Mouse (Mus musculus): ENCODE measurements at regions not wholly inside any gene's neighbourhood (a gene's known extent, or its start where the extent isn't known, plus 50 kb on each side); places are given as distances from the start of the nearest gene placed in this dataset.
A peak's percentile ranks its signal among the peaks of the same experiment; 100 is the strongest.

DNA sequence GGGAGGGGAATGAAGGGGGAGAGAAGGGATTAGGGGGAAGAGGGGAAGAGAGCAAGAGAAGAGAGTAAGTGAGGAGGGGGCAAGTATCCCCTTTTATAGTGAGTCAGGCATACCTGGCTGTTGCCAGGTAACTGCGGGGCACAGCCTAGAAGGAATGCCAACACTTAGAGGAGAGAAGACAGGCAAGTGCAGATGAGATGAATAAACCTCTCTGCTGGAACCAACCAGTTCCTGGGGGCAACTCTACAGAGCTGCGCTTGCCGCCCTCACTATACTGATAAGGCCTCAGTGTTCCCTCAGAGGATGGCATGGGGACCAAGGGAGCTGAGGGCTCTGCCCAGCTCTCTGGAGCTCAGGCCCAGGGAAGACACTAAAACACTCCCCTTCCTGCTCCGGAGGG is 192.2 kb downstream of the Opa1 start:
- H3K27ac ChIP-seq (ENCODE audit: low read length): no peak overlapping the region
- no peak overlapping the region for H3K4me2 ChIP-seq (replicated peaks; ENCODE audit: low read depth, low read length)
- no peaks in the 10 kb centered on the region for H3K9me3 ChIP-seq (ENCODE audit: low read length)
- H3K4me1 ChIP-seq (ENCODE audit: insufficient read depth, low read depth, low read length): no peaks in the 10 kb centered on the region
- no peak for TF ChIP-seq CTCF (IDR thresholded peaks at IDR 0.05)
- TF ChIP-seq EP300 (IDR thresholded peaks at IDR 0.05): no peak
- H3K4me3 ChIP-seq (ENCODE audit: low read depth, low read length): no peak overlapping the region
- ATAC-seq (no peak), DNase-seq (ENCODE audit: low spot score) (no peak)
- no peaks in the 10 kb centered on the region for H3K36me3 ChIP-seq (ENCODE audit: insufficient read depth, low read length)
- H3K27me3 ChIP-seq (replicated peaks; ENCODE audit: insufficient read depth, low read length): no peaks in the 10 kb centered on the region
- WGBS: 31% methylated on average over 4 of the region's 4 CpGs
- H3K9ac ChIP-seq (replicated peaks; ENCODE audit: low read depth): no peak overlapping the region

DNA sequence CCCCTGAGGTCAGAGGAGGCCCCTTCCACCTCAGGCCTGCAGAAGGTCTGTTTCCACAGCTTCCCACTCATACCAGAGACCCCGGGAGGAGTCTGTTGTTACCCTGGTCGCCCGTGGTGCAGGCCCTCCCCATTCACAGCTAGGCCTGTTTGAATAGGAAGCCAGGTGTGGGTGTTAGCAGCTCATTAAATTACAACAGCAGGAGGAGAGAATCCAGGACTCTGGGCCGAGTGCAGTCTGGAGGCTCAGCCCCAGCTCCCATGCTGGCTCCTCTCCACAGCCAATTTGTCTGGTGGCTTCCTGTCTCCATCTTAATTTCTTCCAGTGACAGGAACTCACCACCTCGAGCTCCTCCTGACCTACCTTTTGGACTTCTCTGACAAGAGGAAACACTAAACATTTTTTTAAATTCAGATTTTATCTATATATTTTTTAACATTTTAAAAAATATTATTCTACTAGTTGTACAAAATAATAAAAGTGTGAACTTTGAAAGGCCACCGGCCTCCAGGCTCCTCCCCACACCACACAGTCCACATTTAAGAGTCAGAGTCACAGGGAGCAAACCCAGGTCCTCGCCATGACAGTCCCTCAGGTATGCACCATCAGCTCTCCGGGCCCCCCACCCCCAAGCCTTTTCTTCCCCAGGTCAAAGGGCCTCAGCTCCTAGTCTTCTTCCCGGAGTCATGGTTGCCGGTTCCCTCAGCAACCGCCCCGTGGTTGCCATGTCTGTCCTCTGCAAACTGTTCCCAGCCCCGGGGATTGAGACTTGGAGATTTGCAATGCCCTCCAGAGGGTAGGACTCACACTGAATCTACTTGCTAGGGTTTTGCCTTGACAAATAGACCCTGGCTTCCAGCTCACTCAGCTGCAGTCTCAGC is 192.8 kb downstream of the Opa1 start:
- no peaks in the 10 kb centered on the region for H3K27me3 ChIP-seq (replicated peaks; ENCODE audit: insufficient read depth, low read length)
- TF ChIP-seq EP300 (IDR thresholded peaks at IDR 0.05): no peak
- TF ChIP-seq CTCF (IDR thresholded peaks at IDR 0.05): no peak
- ATAC-seq: no peak
- H3K9ac ChIP-seq (replicated peaks; ENCODE audit: low read depth): no peak overlapping the region
- H3K36me3 ChIP-seq (ENCODE audit: insufficient read depth, low read length): no peaks in the 10 kb centered on the region
- WGBS: 47% methylated on average over 13 of the region's 13 CpGs
- H3K4me3 ChIP-seq (ENCODE audit: low read depth, low read length): no peak overlapping the region
- no peaks in the 10 kb centered on the region for H3K4me1 ChIP-seq (ENCODE audit: insufficient read depth, low read depth, low read length)
- H3K27ac ChIP-seq (ENCODE audit: low read length): no peak overlapping the region
- no peak overlapping the region for H3K4me2 ChIP-seq (replicated peaks; ENCODE audit: low read depth, low read length)
- no peak for DNase-seq (ENCODE audit: low spot score)
- no peaks in the 10 kb centered on the region for H3K9me3 ChIP-seq (ENCODE audit: low read length)

DNA sequence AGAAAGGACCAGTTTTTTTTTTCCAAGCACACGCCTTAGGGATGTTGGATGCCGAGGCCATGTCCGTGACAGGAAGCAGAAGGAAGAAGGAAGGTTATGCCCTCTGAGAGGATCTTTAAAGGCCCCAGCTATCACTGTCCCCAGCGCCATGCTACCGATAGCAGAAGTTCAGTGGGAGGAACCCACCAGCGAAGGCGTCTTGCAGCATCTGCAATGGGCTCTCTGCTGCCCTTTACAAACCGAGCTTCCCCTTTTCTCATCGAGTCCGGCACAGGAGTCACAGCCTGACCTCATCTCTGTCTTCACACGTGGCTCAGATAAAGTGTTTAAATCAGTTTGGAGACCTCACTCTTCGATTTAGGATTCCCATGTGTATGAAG is 193.5 kb downstream of the Opa1 start:
- H3K4me2 ChIP-seq (replicated peaks; ENCODE audit: low read depth, low read length): no peak overlapping the region
- no peaks in the 10 kb centered on the region for H3K9me3 ChIP-seq (ENCODE audit: low read length)
- no peak overlapping the region for H3K4me3 ChIP-seq (ENCODE audit: low read depth, low read length)
- DNase-seq (ENCODE audit: low spot score) (no peak), ATAC-seq (no peak)
- no peak for TF ChIP-seq CTCF (IDR thresholded peaks at IDR 0.05)
- TF ChIP-seq EP300 (IDR thresholded peaks at IDR 0.05): no peak
- no peak overlapping the region for H3K9ac ChIP-seq (replicated peaks; ENCODE audit: low read depth)
- H3K27ac ChIP-seq (ENCODE audit: low read length): no peak overlapping the region
- no peaks in the 10 kb centered on the region for H3K27me3 ChIP-seq (replicated peaks; ENCODE audit: insufficient read depth, low read length)
- no peaks in the 10 kb centered on the region for H3K36me3 ChIP-seq (ENCODE audit: insufficient read depth, low read length)
- WGBS: 59% methylated on average over 12 of the region's 12 CpGs
- no peaks in the 10 kb centered on the region for H3K4me1 ChIP-seq (ENCODE audit: insufficient read depth, low read depth, low read length)

DNA sequence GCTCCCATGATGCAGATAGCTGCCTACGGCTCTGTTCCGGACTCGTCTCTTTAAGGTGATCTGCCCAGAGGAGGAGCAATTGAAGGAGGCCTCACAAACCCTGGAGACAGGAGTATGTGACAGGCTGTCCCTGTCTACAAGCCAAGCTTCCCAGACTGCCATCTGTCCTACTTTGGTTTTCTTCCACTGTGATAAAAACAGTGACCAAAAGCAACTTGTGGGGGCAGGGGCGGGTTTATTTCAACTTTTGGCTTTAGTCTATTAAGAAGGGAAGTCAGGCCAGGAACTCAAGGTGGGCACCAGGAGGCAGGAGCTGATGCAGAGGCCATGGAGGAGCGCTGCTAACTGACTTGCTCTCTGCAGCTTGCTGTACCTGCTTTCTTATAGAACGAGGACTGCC is 193.9 kb downstream of the Opa1 start:
- Histone ChIP-seq H3K4me1 (ENCODE audit: insufficient read depth, low read depth, low read length) (no peaks in the 10 kb centered on the region), H3K9me3 (ENCODE audit: low read length) (no peaks in the 10 kb centered on the region), H3K27ac (ENCODE audit: low read length) (no peak overlapping the region), H3K4me3 (ENCODE audit: low read depth, low read length) (no peak overlapping the region), H3K4me2 (replicated peaks; ENCODE audit: low read depth, low read length) (no peak overlapping the region), H3K27me3 (replicated peaks; ENCODE audit: insufficient read depth, low read length) (no peaks in the 10 kb centered on the region), H3K36me3 (ENCODE audit: insufficient read depth, low read length) (no peaks in the 10 kb centered on the region), H3K9ac (replicated peaks; ENCODE audit: low read depth) (no peak overlapping the region)
- DNase-seq (ENCODE audit: low spot score) (no peak), ATAC-seq (no peak)
- 88% methylated on average over 6 of the region's 6 CpGs for WGBS
- TF ChIP-seq CTCF (IDR thresholded peaks at IDR 0.05) (no peak), EP300 (IDR thresholded peaks at IDR 0.05) (no peak)

DNA sequence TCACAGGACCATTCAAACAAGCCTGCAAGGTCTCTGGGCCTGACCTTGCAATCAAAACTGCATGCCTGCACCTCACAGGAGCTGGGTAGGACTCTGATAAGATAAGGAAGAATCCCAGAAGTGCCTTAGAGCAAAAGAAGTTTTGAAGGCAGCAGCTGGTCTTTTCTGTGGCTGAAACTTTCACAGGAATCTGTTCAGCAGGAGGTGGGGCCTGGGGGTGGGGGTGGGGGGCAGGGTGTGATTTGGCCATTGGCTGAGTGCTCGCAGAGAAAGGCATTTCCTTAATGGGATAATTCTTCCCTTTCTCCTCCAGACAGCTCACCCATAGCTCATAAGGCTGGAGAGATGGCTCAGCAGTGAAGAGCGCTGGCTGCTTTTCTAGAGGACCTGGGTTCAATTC is 195.8 kb downstream of the Opa1 start:
- H3K36me3 ChIP-seq (ENCODE audit: insufficient read depth, low read length): no peaks in the 10 kb centered on the region
- peak; percentile 52; the same call in 1 of the 2 replicates for ATAC-seq
- TF ChIP-seq EP300 (IDR thresholded peaks at IDR 0.05): no peak
- no peak for TF ChIP-seq CTCF (IDR thresholded peaks at IDR 0.05)
- H3K27ac ChIP-seq (ENCODE audit: low read length): no peak overlapping the region
- WGBS: 38% methylated on average over 2 of the region's 2 CpGs
- H3K9ac ChIP-seq (replicated peaks; ENCODE audit: low read depth): no peak overlapping the region
- H3K4me3 ChIP-seq (ENCODE audit: low read depth, low read length): no peak overlapping the region
- H3K4me1 ChIP-seq (ENCODE audit: insufficient read depth, low read depth, low read length): no peaks in the 10 kb centered on the region
- no peaks in the 10 kb centered on the region for H3K27me3 ChIP-seq (replicated peaks; ENCODE audit: insufficient read depth, low read length)
- H3K4me2 ChIP-seq (replicated peaks; ENCODE audit: low read depth, low read length): no peak overlapping the region
- no peak for DNase-seq (ENCODE audit: low spot score)
- H3K9me3 ChIP-seq (ENCODE audit: low read length): no peaks in the 10 kb centered on the region

DNA sequence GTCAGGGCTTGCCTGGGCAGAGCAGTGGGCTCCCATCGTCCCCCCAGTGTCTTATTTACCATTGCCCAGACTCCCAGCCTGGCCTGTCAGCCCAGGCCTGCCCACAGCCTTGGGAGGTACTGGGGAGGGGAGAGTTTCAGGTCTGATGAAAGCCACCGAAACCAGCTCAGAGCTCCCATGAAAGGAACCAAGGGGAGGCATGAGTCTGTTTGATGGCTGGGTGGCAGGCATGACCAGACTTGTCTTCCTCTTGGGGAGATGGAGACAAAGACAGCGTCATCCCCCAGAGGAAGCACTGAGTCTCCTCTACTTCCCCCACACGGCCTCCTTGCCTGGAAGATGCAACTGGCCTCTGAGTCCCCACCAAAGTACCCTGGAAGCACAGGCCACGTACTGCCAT is 196.7 kb downstream of the Opa1 start:
- no peak for DNase-seq (ENCODE audit: low spot score)
- Histone ChIP-seq H3K4me3 (ENCODE audit: low read depth, low read length) (no peak overlapping the region), H3K4me2 (replicated peaks; ENCODE audit: low read depth, low read length) (no peak overlapping the region), H3K36me3 (ENCODE audit: insufficient read depth, low read length) (no peaks in the 10 kb centered on the region), H3K27me3 (replicated peaks; ENCODE audit: insufficient read depth, low read length) (no peaks in the 10 kb centered on the region), H3K27ac (ENCODE audit: low read length) (no peak overlapping the region), H3K9me3 (ENCODE audit: low read length) (no peaks in the 10 kb centered on the region), H3K9ac (replicated peaks; ENCODE audit: low read depth) (no peak overlapping the region), H3K4me1 (ENCODE audit: insufficient read depth, low read depth, low read length) (no peaks in the 10 kb centered on the region)
- no peak for ATAC-seq
- WGBS: 67% methylated on average over 5 of the region's 5 CpGs
- TF ChIP-seq EP300 (IDR thresholded peaks at IDR 0.05): no peak
- TF ChIP-seq CTCF (IDR thresholded peaks at IDR 0.05): no peak
